Comparison of ENCODE assay signal across 22 mouse cellular contexts in the genomic region with DNA sequence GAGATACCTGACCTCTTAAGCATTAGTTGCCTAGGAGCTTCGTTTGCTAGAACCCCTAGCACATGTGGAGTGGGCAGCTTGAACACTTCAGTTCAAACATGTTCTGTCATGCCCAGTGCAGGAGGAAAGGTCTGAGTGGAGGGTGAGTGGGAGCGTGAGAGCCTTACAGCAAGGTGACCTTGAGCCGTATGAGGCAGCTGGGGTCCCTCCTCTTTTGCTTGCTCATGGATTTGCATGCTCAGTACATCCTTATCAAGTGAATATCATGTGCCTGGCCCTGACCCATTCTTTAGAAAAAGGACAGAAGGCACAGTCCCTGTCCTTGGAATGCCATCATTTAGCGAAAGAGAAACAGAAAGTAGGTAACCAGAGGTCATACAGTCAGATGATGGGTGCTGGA.
DNase-seq lines count a peak whose midpoint lies in the region; ATAC-seq lines count a peak whose summit lies in the region.
"Had no signal": no experiment of that assay in that cellular context is flagged by ENCODE, and none has a peak within 500 bp of the region (broad histone marks: within the 10 kb centered on the region; RNA-seq: fewer than 3 reads in every experiment).

No protein-coding gene starts in this region.

- H3K4me1 ChIP-seq in hindbrain, embryonic 10.5 days (replicated peaks): peaks cover 47% of the 10 kb centered on the region
- peaks cover 5% of the 10 kb centered on the region for H3K4me1 ChIP-seq in hindbrain, embryonic 16.5 days (ENCODE audit: control insufficient read depth, insufficient read depth, low read depth, low read length)
- no peaks in the 10 kb centered on the region for H3K4me1 ChIP-seq in intestine, embryonic 15.5 days (replicated peaks)
- H3K4me1 ChIP-seq: embryonic facial prominence, embryonic 15.5 days had no signal

- H3K9me3 ChIP-seq in hindbrain, embryonic 10.5 days: no peaks in the 10 kb centered on the region
- no peaks in the 10 kb centered on the region for H3K9me3 ChIP-seq in hindbrain, embryonic 16.5 days (ENCODE audit: control insufficient read depth, low read length)
- H3K9me3 ChIP-seq in intestine, embryonic 15.5 days: no peaks in the 10 kb centered on the region
- H3K9me3 ChIP-seq: embryonic facial prominence, embryonic 15.5 days; hindbrain, embryonic 13.5 days; midbrain, embryonic 13.5 days; neural tube, embryonic 12.5 days had no signal

- no peak overlapping the region for H3K4me2 ChIP-seq in hindbrain, embryonic 16.5 days (ENCODE audit: low read length)
- H3K4me2 ChIP-seq in intestine, embryonic 15.5 days (replicated peaks): no peak overlapping the region
- H3K4me2 ChIP-seq: embryonic facial prominence, embryonic 15.5 days; heart, embryonic 11.5 days; hindbrain, embryonic 13.5 days; midbrain, embryonic 13.5 days; neural tube, embryonic 12.5 days had no signal

- no peak for DNase-seq in hindbrain, embryonic 10.5 days (ENCODE audit: low spot score)
- DNase-seq in ovary, adult 18-20 months (ENCODE audit: low spot score): peak; percentile 25
- no peak for DNase-seq in ovary, postnatal 36 days (ENCODE audit: low spot score)
- peak; percentile 36 for DNase-seq in adrenal gland, postnatal 10 days
- DNase-seq in layer of hippocampus, postnatal 10 days (ENCODE audit: low spot score in 2 of 2): no peak
- DNase-seq: cerebellum, adult 18-20 months; cerebellum, postnatal 25 days; gastrocnemius, postnatal 25 days; heart, postnatal 14 days; layer of hippocampus, postnatal 36 days had no signal

- H3K4me3 ChIP-seq in hindbrain, embryonic 10.5 days: no peak overlapping the region
- H3K4me3 ChIP-seq in hindbrain, embryonic 16.5 days (ENCODE audit: low read length): no peak overlapping the region
- H3K4me3 ChIP-seq in intestine, embryonic 15.5 days (replicated peaks): no peak overlapping the region
- H3K4me3 ChIP-seq: embryonic facial prominence, embryonic 15.5 days; hindbrain, embryonic 13.5 days; midbrain, embryonic 13.5 days; neural tube, embryonic 12.5 days had no signal

- no peaks in the 10 kb centered on the region for H3K36me3 ChIP-seq in hindbrain, embryonic 10.5 days
- no peaks in the 10 kb centered on the region for H3K36me3 ChIP-seq in hindbrain, embryonic 16.5 days (ENCODE audit: control insufficient read depth, insufficient read depth, low read length)
- no peaks in the 10 kb centered on the region for H3K36me3 ChIP-seq in intestine, embryonic 15.5 days
- H3K36me3 ChIP-seq: embryonic facial prominence, embryonic 15.5 days; hindbrain, embryonic 13.5 days; midbrain, embryonic 13.5 days; neural tube, embryonic 12.5 days had no signal

- ATAC-seq in hindbrain, embryonic 16.5 days: no peak
- no peak for ATAC-seq in intestine, embryonic 15.5 days
- ATAC-seq: forebrain, embryonic 16.5 days; intestine, embryonic 16.5 days; midbrain, embryonic 13.5 days; Patski had no signal

- H3K27me3 ChIP-seq in hindbrain, embryonic 10.5 days (ENCODE audit: insufficient read depth, poor library complexity, severe bottlenecking): 0 out of 2 replicates have a peak, but pooled peaks cover 8% of the 10 kb centered on the region
- no peaks in the 10 kb centered on the region for H3K27me3 ChIP-seq in hindbrain, embryonic 16.5 days (replicated peaks; ENCODE audit: control insufficient read depth, insufficient read depth, low read length)
- H3K27me3 ChIP-seq in intestine, embryonic 15.5 days (replicated peaks): no peaks in the 10 kb centered on the region
- H3K27me3 ChIP-seq: embryonic facial prominence, embryonic 15.5 days; hindbrain, embryonic 13.5 days; midbrain, embryonic 13.5 days; neural tube, embryonic 12.5 days had no signal

- 83% methylated on average over 4 of the region's 4 CpGs for WGBS in hindbrain, embryonic 10.5 days
- WGBS in hindbrain, embryonic 16.5 days: 82% methylated on average over 4 of the region's 4 CpGs
- 76% methylated on average over 4 of the region's 4 CpGs for WGBS in intestine, embryonic 15.5 days

- 0 out of 2 replicates have a peak overlapping the region, but pooled peaks have one; percentile 3 for H3K27ac ChIP-seq in hindbrain, embryonic 10.5 days
- H3K27ac ChIP-seq in hindbrain, embryonic 16.5 days (ENCODE audit: low read depth, low read length): no peak overlapping the region
- no peak overlapping the region for H3K27ac ChIP-seq in intestine, embryonic 15.5 days
- H3K27ac ChIP-seq: embryonic facial prominence, embryonic 15.5 days; hindbrain, embryonic 13.5 days; kidney, postnatal 0 days; macrophage; midbrain, embryonic 13.5 days; neural tube, embryonic 12.5 days had no signal

- no peak overlapping the region for H3K9ac ChIP-seq in hindbrain, embryonic 16.5 days (ENCODE audit: low read depth, low read length)
- no peak overlapping the region for H3K9ac ChIP-seq in intestine, embryonic 15.5 days
- H3K9ac ChIP-seq: embryonic facial prominence, embryonic 15.5 days; hindbrain, embryonic 13.5 days; midbrain, embryonic 13.5 days; neural tube, embryonic 12.5 days had no signal

Comparison
In these comparisons a context has a peak if more than half of its experiments do, and no peak if none do; other contexts are left out.
1. DNase-seq: peak in ovary, adult 18-20 months (single experiment) and adrenal gland, postnatal 10 days (single experiment); none in hindbrain, embryonic 10.5 days (single experiment), ovary, postnatal 36 days (single experiment) and layer of hippocampus, postnatal 10 days (0 of 2).